Mouse (Mus musculus) erythroblast, embryonic 14.5 days (primary cell): ENCODE measurements around the gene Timm22.

ENCODE experiments used
- GATA1 ChIP-seq: IDR thresholded peaks from 2 replicates; pipeline ENCODE4 v1.6.1; 2012; ENCODE audit warnings: low read length, inconsistent platforms, mixed read lengths
- TAL1 ChIP-seq: IDR thresholded peaks from 3 replicates; pipeline ENCODE4 v1.6.1; 2012; ENCODE audit warnings: low read length, inconsistent platforms, mixed read lengths

DNA sequence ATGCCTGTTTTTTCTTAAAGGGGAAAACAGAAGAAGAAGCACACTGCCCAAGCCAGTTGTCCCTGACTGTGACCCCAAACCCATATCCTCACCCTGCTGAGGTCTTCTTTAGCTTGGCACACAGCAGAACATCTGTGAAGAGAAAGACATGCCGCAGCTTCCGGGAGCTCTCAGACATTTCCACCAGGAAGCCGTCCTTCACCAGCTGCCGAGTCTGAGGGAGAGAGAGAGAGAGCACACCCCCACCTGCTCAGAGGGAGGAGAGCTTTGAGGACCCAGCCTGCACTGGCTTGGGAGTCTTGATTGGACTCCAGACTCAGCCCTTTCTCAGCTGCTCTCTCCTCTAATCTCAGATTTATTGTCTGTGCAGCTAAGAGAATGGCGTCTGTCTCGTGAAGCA is 54.4 kb downstream of the Timm22 start:
- TF ChIP-seq GATA1 (no peak), TAL1 (no peak)
